In genomic region chr12:75412964-75413363, GRCm38 (mm10) we compare ENCODE assay signal across 15 mouse cellular contexts. TPM values are rescaled to one million over a fixed set of nuclear protein-coding genes. Genes with fewer than 3 reads are reported as not detected.
DNase-seq lines count a peak whose midpoint lies in the region; ATAC-seq and TF ChIP-seq lines count a peak whose summit lies in the region.
"Had no signal": no experiment of that assay in that cellular context is flagged by ENCODE, and none has a peak within 500 bp of the region (broad histone marks: within the 10 kb centered on the region; RNA-seq: fewer than 3 reads in every experiment).

No protein-coding gene starts in this region.

- no peak overlapping the region for H3K9ac ChIP-seq in kidney, postnatal 0 days (ENCODE audit: low read depth, low read length)
- no peak overlapping the region for H3K9ac ChIP-seq in kidney, embryonic 14.5 days (ENCODE audit: low read depth, low read length)
- no peak overlapping the region for H3K9ac ChIP-seq in forebrain, embryonic 14.5 days (ENCODE audit: low read length)

- H3K4me1 ChIP-seq in kidney, postnatal 0 days (replicated peaks; ENCODE audit: insufficient read depth, low read length): no peaks in the 10 kb centered on the region
- H3K4me1 ChIP-seq in kidney, embryonic 14.5 days (ENCODE audit: control insufficient read depth, insufficient read depth, low read length): no peaks in the 10 kb centered on the region
- no peaks in the 10 kb centered on the region for H3K4me1 ChIP-seq in forebrain, embryonic 14.5 days (ENCODE audit: control insufficient read depth, insufficient read depth, low read length)
- H3K4me1 ChIP-seq in hindbrain, embryonic 10.5 days (replicated peaks): no peaks in the 10 kb centered on the region

- no peaks in the 10 kb centered on the region for H3K36me3 ChIP-seq in kidney, postnatal 0 days (ENCODE audit: insufficient read depth, low read length)
- H3K36me3 ChIP-seq in kidney, embryonic 14.5 days (ENCODE audit: control insufficient read depth, insufficient read depth, low read length): no peaks in the 10 kb centered on the region
- no peaks in the 10 kb centered on the region for H3K36me3 ChIP-seq in forebrain, embryonic 14.5 days (ENCODE audit: control insufficient read depth, insufficient read depth, low read length)
- H3K36me3 ChIP-seq in hindbrain, embryonic 10.5 days: no peaks in the 10 kb centered on the region

- H3K9me3 ChIP-seq in kidney, postnatal 0 days (replicated peaks; ENCODE audit: low read length): no peaks in the 10 kb centered on the region
- no peaks in the 10 kb centered on the region for H3K9me3 ChIP-seq in kidney, embryonic 14.5 days (ENCODE audit: control insufficient read depth, low read length)
- H3K9me3 ChIP-seq in forebrain, embryonic 14.5 days (replicated peaks; ENCODE audit: control insufficient read depth, low read length): no peaks in the 10 kb centered on the region
- H3K9me3 ChIP-seq in hindbrain, embryonic 10.5 days: no peaks in the 10 kb centered on the region

- no peak for TF ChIP-seq CTCF in kidney, postnatal 0 days (IDR thresholded peaks at IDR 0.05; ENCODE audit: low read depth)
- no peak for TF ChIP-seq CTCF in layer of hippocampus, adult 2 months (conservative IDR thresholded peaks at IDR 0.05)

- 69% methylated on average over 9 of the region's 9 CpGs for WGBS in kidney, postnatal 0 days
- WGBS in kidney, embryonic 14.5 days: 82% methylated on average over 9 of the region's 9 CpGs
- WGBS in forebrain, embryonic 14.5 days: 89% methylated on average over 9 of the region's 9 CpGs
- WGBS in hindbrain, embryonic 10.5 days: 89% methylated on average over 9 of the region's 9 CpGs

- ATAC-seq in kidney, postnatal 0 days (replicated peaks; ENCODE audit: low FRiP score, low read depth): no peak
- ATAC-seq in kidney, embryonic 14.5 days (ENCODE audit: low FRiP score, low TSS enrichment): no peak
- peak; percentile 74 for ATAC-seq in CD4-positive, CD25-positive, alpha-beta regulatory T cell, adult 4 months
- peak; percentile 52 to 54; a peak in 2 of 4 replicates for ATAC-seq in hematopoietic stem cell, adult 5-6 weeks (replicated peaks in 1 of 2; ENCODE audit: insufficient read depth in 1 of 2, low FRiP score in 2 of 2, low TSS enrichment in 1 of 2, low read depth in 1 of 2, poor library complexity in 2 of 2, severe bottlenecking in 2 of 2)
- ATAC-seq in megakaryocyte progenitor cell, adult 5-6 weeks (replicated peaks; ENCODE audit: poor library complexity): peak; percentile 84
- ATAC-seq in forebrain, embryonic 14.5 days: no peak

- no peaks in the 10 kb centered on the region for H3K27me3 ChIP-seq in kidney, postnatal 0 days (ENCODE audit: insufficient read depth, low read length)
- no peaks in the 10 kb centered on the region for H3K27me3 ChIP-seq in kidney, embryonic 14.5 days (ENCODE audit: control insufficient read depth, insufficient read depth, low read length)
- no peaks in the 10 kb centered on the region for H3K27me3 ChIP-seq in forebrain, embryonic 14.5 days (replicated peaks; ENCODE audit: control insufficient read depth, insufficient read depth, low read length)
- no peaks in the 10 kb centered on the region for H3K27me3 ChIP-seq in hindbrain, embryonic 10.5 days (ENCODE audit: insufficient read depth, poor library complexity, severe bottlenecking)

- no peak overlapping the region for H3K27ac ChIP-seq in kidney, postnatal 0 days
- H3K27ac ChIP-seq in kidney, embryonic 14.5 days (ENCODE audit: low read depth, low read length): no peak overlapping the region
- no peak overlapping the region; the same call in 1 of the 2 replicates for H3K27ac ChIP-seq in layer of hippocampus, adult 2 months
- H3K27ac ChIP-seq in forebrain, embryonic 14.5 days (ENCODE audit: low read depth, low read length): no peak overlapping the region
- H3K27ac ChIP-seq in hindbrain, embryonic 10.5 days: no peak overlapping the region

- no peak overlapping the region for H3K4me2 ChIP-seq in kidney, postnatal 0 days (ENCODE audit: low read length)
- H3K4me2 ChIP-seq in kidney, embryonic 14.5 days (replicated peaks; ENCODE audit: low read depth, low read length): no peak overlapping the region
- no peak overlapping the region for H3K4me2 ChIP-seq in forebrain, embryonic 14.5 days (ENCODE audit: low read length)

- peak; percentile 14 for DNase-seq in kidney, postnatal 0 days (ENCODE audit: low spot score)
- DNase-seq in layer of hippocampus, adult 2 months (ENCODE audit: low spot score in 2 of 2): no peak
- DNase-seq in forebrain, embryonic 14.5 days (ENCODE audit: low spot score): no peak
- no peak for DNase-seq in hindbrain, embryonic 10.5 days (ENCODE audit: low spot score)
- DNase-seq: gastrocnemius, postnatal 10 days had no signal

- H3K4me3 ChIP-seq in kidney, postnatal 0 days (replicated peaks; ENCODE audit: low read depth, low read length): no peak overlapping the region
- no peak overlapping the region for H3K4me3 ChIP-seq in kidney, embryonic 14.5 days (ENCODE audit: low read length)
- H3K4me3 ChIP-seq in layer of hippocampus, adult 2 months: no peak overlapping the region; the same call in 1 of the 2 replicates
- no peak overlapping the region for H3K4me3 ChIP-seq in forebrain, embryonic 14.5 days (ENCODE audit: low read depth, low read length)
- H3K4me3 ChIP-seq in hindbrain, embryonic 10.5 days: no peak overlapping the region

RNA-seq across cellular contexts. Expression of gene Gphb5, which starts 3.6 kb away (rescaled TPM):
- polyA plus RNA-seq in kidney, postnatal 0 days (2015; fragmentation: Nextera tagmentation; extraction: Ambion mirVana): not detected in 2 replicates
- not detected in 2 replicates for polyA plus RNA-seq in kidney, embryonic 14.5 days (2014; fragmentation: Nextera tagmentation; extraction: Ambion mirVana)
- polyA plus RNA-seq in CD4-positive, CD25-positive, alpha-beta regulatory T cell, adult 4 months (2017; shearing (Covaris generic)): under 1 TPM in 1 of 2 experiments, not detected in 1; 0.20 TPM
- total RNA-seq in hematopoietic stem cell, adult 5-6 weeks (2017): not detected in 2 replicates
- 0.73 TPM in 1 of 2 replicates, not detected in the other for total RNA-seq in megakaryocyte progenitor cell, adult 5-6 weeks (2015)
- total RNA-seq in megakaryocyte progenitor cell, adult 5-6 weeks (2017): not detected in 2 replicates
- not detected for total RNA-seq in layer of hippocampus, adult 2 months (2021)
- not detected in 2 replicates for polyA plus RNA-seq in forebrain, embryonic 14.5 days (2014; fragmentation: Nextera tagmentation; extraction: Ambion mirVana)
- polyA plus RNA-seq in hindbrain, embryonic 10.5 days (2016; fragmentation: Nextera tagmentation; extraction: Ambion mirVana): not detected in 2 replicates
- total RNA-seq: gastrocnemius, postnatal 10 days; heart, postnatal 25 days; left cerebral cortex, postnatal 25 days had no signal
- polyA plus RNA-seq: cortical plate, adult 2 months; large intestine, adult 2 months; neural tube, embryonic 14.5 days; small intestine, adult 2 months had no signal

Comparison
In these comparisons a context has a peak if more than half of its experiments do, and no peak if none do; other contexts are left out.
1. ATAC-seq: peak in CD4-positive, CD25-positive, alpha-beta regulatory T cell, adult 4 months (single experiment), hematopoietic stem cell, adult 5-6 weeks (2 of 2) and megakaryocyte progenitor cell, adult 5-6 weeks (single experiment); none in kidney, postnatal 0 days (single experiment), kidney, embryonic 14.5 days (single experiment) and forebrain, embryonic 14.5 days (single experiment).